Mouse (Mus musculus) bone marrow, adult 2 months (tissue): Measurements from ENCODE around the gene AA986860.

Experiments used
- CTCF ChIP-seq: fragments of 200-500 bp; IDR thresholded peaks from 2 replicates; pipeline ENCODE4 v1.5.1; 2011; ENCODE audit warnings: low read length, control low read depth; ENCODE audit not compliant: control insufficient read depth, insufficient read depth
- POLR2A ChIP-seq: fragments of 200-500 bp; IDR thresholded peaks from 2 replicates; pipeline ENCODE4 v1.6.1; 2011; ENCODE audit warnings: low read depth, mild to moderate bottlenecking, control low read depth, low read length, borderline replicate concordance; ENCODE audit not compliant: control insufficient read depth

GRCm38 (mm10) chr1:130759689-130760088, 27.9 kb downstream of the AA986860 start:
- TF ChIP-seq CTCF (no peak), POLR2A (no peak)
